Mouse (Mus musculus) intestine, embryonic 14.5 days (tissue): ENCODE measurements around the gene Gpatch11. TPM values are rescaled to one million over a fixed set of nuclear protein-coding genes. Genes with fewer than 3 reads are reported as not detected.

Experiments
- ATAC-seq: fragments of 200-750 bp; cut with Nextera tagmentation; replicated peaks from 2 replicates; pipeline ENCODE4 v1.8.0; 2017; ENCODE audit warnings: low read depth, moderate number of reproducible peaks, moderate TSS enrichment, moderate library complexity; ENCODE audit not compliant: low FRiP score, low TSS enrichment
- DNase-seq: peaks from one replicate; pipeline ENCODE4 v3.0.0-alpha.2; 2018; ENCODE audit warnings: low spot score
- H3K27ac ChIP-seq: fragments of 300-500 bp; sonication (generic); 2 replicates; pipeline ENCODE4 v1.5.1; 2014; ENCODE audit warnings: low read depth, mild to moderate bottlenecking, control low read depth
- H3K27me3 ChIP-seq: fragments of 300-500 bp; sonication (generic); replicated peaks from 2 replicates; pipeline ENCODE4 v1.6.1; 2014; ENCODE audit warnings: low read length, control low read depth; ENCODE audit not compliant: control insufficient read depth, insufficient read depth
- H3K36me3 ChIP-seq: fragments of 300-500 bp; sonication (generic); 2 replicates; pipeline ENCODE4 v1.6.1; 2014; ENCODE audit warnings: low read length, control low read depth; ENCODE audit not compliant: control insufficient read depth, insufficient read depth
- H3K4me1 ChIP-seq: fragments of 300-500 bp; sonication (generic); replicated peaks from 2 replicates; pipeline ENCODE4 v1.6.1; 2014; ENCODE audit warnings: low read length, control low read depth, mixed read lengths; ENCODE audit not compliant: control insufficient read depth, insufficient read depth
- H3K4me2 ChIP-seq: fragments of 300-500 bp; sonication (generic); 2 replicates; pipeline ENCODE4 v1.6.1; 2014; ENCODE audit warnings: low read length
- H3K4me3 ChIP-seq: fragments of 300-500 bp; sonication (generic); 2 replicates; pipeline ENCODE4 v1.5.1; 2014; ENCODE audit warnings: low read depth, low read length, control low read depth, mixed read lengths
- H3K9ac ChIP-seq: fragments of 300-500 bp; sonication (generic); 2 replicates; pipeline ENCODE4 v1.6.1; 2014; ENCODE audit warnings: mild to moderate bottlenecking, low read length
- H3K9me3 ChIP-seq: fragments of 300-500 bp; sonication (generic); 2 replicates; pipeline ENCODE4 v1.6.1; 2016; ENCODE audit warnings: low read length, control low read depth; ENCODE audit not compliant: control insufficient read depth
- WGBS: fragments of 180-500 bp; shearing (Covaris S2); extraction: QIAGEN DNeasy Blood & Tissue Kit; methylation state at CpG from one replicate; pipeline ENCODE4 v1.1.7; 2014; 5-methylcytosine and 5-hydroxymethylcytosine counted together
- polyA plus RNA-seq: library from polyadenylated mRNA; unstranded; fragments of >200 nt; fragmentation: Nextera tagmentation; extraction: Ambion mirVana; gene quantifications from 2 replicates; pipeline ENCODE4 v1.2.1, GENCODE M21; 2014

The Gpatch11 gene
- polyA plus RNA-seq, 1 experiment from 2014 or later = 33.9 TPM

- no peak for DNase-seq
- Histone ChIP-seq H3K36me3 (peaks cover 51% of the 10 kb centered on the region), H3K4me3 (no peak overlapping the region), H3K4me2 (no peak overlapping the region), H3K27me3 (no peaks in the 10 kb centered on the region), H3K27ac (no peak overlapping the region), H3K9ac (no peak overlapping the region), H3K9me3 (no peaks in the 10 kb centered on the region), H3K4me1 (no peaks in the 10 kb centered on the region)
- WGBS = 92% methylated on average over 3 of the region's 3 CpGs
- no peak for ATAC-seq
Measured at GRCm38 (mm10) chr17:78809582-78809981, 25.8 kb upstream of the Gpatch11 start.

- no peak overlapping the region for H3K9ac ChIP-seq
- 89% methylated on average over 13 of the region's 13 CpGs for WGBS
- H3K36me3 ChIP-seq = peaks cover 66% of the 10 kb centered on the region
- H3K4me3 ChIP-seq = no peak overlapping the region
- DNase-seq (no peak), ATAC-seq (no peak)
- no peaks in the 10 kb centered on the region for H3K27me3 ChIP-seq
- H3K9me3 ChIP-seq = no peaks in the 10 kb centered on the region
- no peaks in the 10 kb centered on the region for H3K4me1 ChIP-seq
- no peak overlapping the region for H3K4me2 ChIP-seq
- no peak overlapping the region for H3K27ac ChIP-seq
Measured at GRCm38 (mm10) chr17:78824346-78824745, 11.0 kb upstream of the Gpatch11 start.

- WGBS = 34% methylated on average over 2 of the region's 2 CpGs
Measured at GRCm38 (mm10) chr17:78836056-78836455, 689 bp downstream of the Gpatch11 start.

GRCm38 (mm10) chr17:78842271-78842928, 7.0 kb downstream of the Gpatch11 start:
- no peaks in the 10 kb centered on the region for H3K27me3 ChIP-seq
- peaks cover 84% of the 10 kb centered on the region for H3K36me3 ChIP-seq
- DNase-seq (no peak), ATAC-seq (no peak)
- no peak overlapping the region for H3K4me3 ChIP-seq
- no peak overlapping the region for H3K27ac ChIP-seq
- no peak overlapping the region for H3K4me2 ChIP-seq
- no peaks in the 10 kb centered on the region for H3K4me1 ChIP-seq
- WGBS = 86% methylated on average over 7 of the region's 7 CpGs
- H3K9ac ChIP-seq = no peak overlapping the region
- H3K9me3 ChIP-seq = no peaks in the 10 kb centered on the region

More at GRCm38 (mm10) chr17:78836056-78836455, 689 bp downstream of the Gpatch11 start:
- no peaks in the 10 kb centered on the region for H3K9me3 ChIP-seq
- H3K9ac ChIP-seq = peak overlapping the region; percentile 59
- no peak for DNase-seq
- H3K4me1 ChIP-seq = no peaks in the 10 kb centered on the region; the same call in 1 of the 2 replicates
- H3K27me3 ChIP-seq = no peaks in the 10 kb centered on the region
- H3K4me3 ChIP-seq = peak overlapping the region; percentile 73
- H3K27ac ChIP-seq = peak overlapping the region; percentile 60; the same call in 1 of the 2 replicates
- H3K4me2 ChIP-seq = peak overlapping the region; percentile 97
- ATAC-seq = no peak
- peaks cover 26% of the 10 kb centered on the region for H3K36me3 ChIP-seq

GRCm38 (mm10) chr17:78856243-78856642, 20.9 kb downstream of the Gpatch11 start:
- H3K27me3 ChIP-seq = no peaks in the 10 kb centered on the region
- no peak overlapping the region for H3K9ac ChIP-seq
- ATAC-seq (no peak), DNase-seq (no peak)
- H3K4me2 ChIP-seq = no peak overlapping the region
- H3K9me3 ChIP-seq = no peaks in the 10 kb centered on the region
- H3K4me3 ChIP-seq = no peak overlapping the region
- no peaks in the 10 kb centered on the region for H3K4me1 ChIP-seq
- peaks cover 26% of the 10 kb centered on the region for H3K36me3 ChIP-seq
- H3K27ac ChIP-seq = no peak overlapping the region
- WGBS = 86% methylated on average over 10 of the region's 10 CpGs

GRCm38 (mm10) chr17:78873886-78874285, 38.5 kb downstream of the Gpatch11 start:
- Histone ChIP-seq H3K9me3 (no peaks in the 10 kb centered on the region), H3K27ac (no peak overlapping the region), H3K9ac (no peak overlapping the region), H3K4me2 (no peak overlapping the region), H3K4me3 (no peak overlapping the region), H3K4me1 (no peaks in the 10 kb centered on the region), H3K27me3 (no peaks in the 10 kb centered on the region), H3K36me3 (peaks cover 30% of the 10 kb centered on the region)
- WGBS = 92% methylated on average over 6 of the region's 6 CpGs
- DNase-seq (no peak), ATAC-seq (no peak)

GRCm38 (mm10) chr17:78881878-78882304, 46.5 kb downstream of the Gpatch11 start:
- peak overlapping the region; percentile 70 for H3K27ac ChIP-seq
- peaks cover 10% of the 10 kb centered on the region; the same call in 1 of the 2 replicates for H3K4me1 ChIP-seq
- no peaks in the 10 kb centered on the region for H3K27me3 ChIP-seq
- H3K4me3 ChIP-seq = peak overlapping the region; percentile 68
- H3K9ac ChIP-seq = peak overlapping the region; percentile 81
- WGBS = 10% methylated on average over 6 of the region's 7 CpGs
- peak overlapping the region; percentile 63 for H3K4me2 ChIP-seq
- DNase-seq (peak; percentile 59), ATAC-seq (peak; percentile 42; the same call in 1 of the 2 replicates)
- no peaks in the 10 kb centered on the region for H3K9me3 ChIP-seq
- peaks cover 18% of the 10 kb centered on the region for H3K36me3 ChIP-seq

- DNase-seq = peak; percentile 89
- peak; percentile 98 for ATAC-seq
- H3K4me2 ChIP-seq = peak within 1 kb of the TSS; percentile 63
- under 1% methylated on average over 28 of the region's 28 CpGs for WGBS
- H3K9me3 ChIP-seq = no peaks in the 10 kb centered on the region
- peak within 1 kb of the TSS; percentile 70 for H3K27ac ChIP-seq
- H3K4me1 ChIP-seq = peaks cover 10% of the 10 kb centered on the region; the same call in 1 of the 2 replicates
- H3K9ac ChIP-seq = peak within 1 kb of the TSS; percentile 81
- H3K4me3 ChIP-seq = peak within 1 kb of the TSS; percentile 68
- no peaks in the 10 kb centered on the region for H3K27me3 ChIP-seq
- H3K36me3 ChIP-seq = peaks cover 11% of the 10 kb centered on the region
Measured at GRCm38 (mm10) chr17:78882401-78883112, 47.2 kb downstream of the Gpatch11 start, which contains the start of gene Eif2ak2. TSS of gene Eif2ak2 (minus strand) at chr17:78882573.
